Mouse (Mus musculus): ENCODE measurements around the gene Gas6. TPM values are rescaled to one million over a fixed set of nuclear protein-coding genes. Genes with fewer than 3 reads are reported as not detected.

Gene Gas6
- polyA plus RNA-seq, 1 experiment from 2014 or later: 18.7 TPM

DNA sequence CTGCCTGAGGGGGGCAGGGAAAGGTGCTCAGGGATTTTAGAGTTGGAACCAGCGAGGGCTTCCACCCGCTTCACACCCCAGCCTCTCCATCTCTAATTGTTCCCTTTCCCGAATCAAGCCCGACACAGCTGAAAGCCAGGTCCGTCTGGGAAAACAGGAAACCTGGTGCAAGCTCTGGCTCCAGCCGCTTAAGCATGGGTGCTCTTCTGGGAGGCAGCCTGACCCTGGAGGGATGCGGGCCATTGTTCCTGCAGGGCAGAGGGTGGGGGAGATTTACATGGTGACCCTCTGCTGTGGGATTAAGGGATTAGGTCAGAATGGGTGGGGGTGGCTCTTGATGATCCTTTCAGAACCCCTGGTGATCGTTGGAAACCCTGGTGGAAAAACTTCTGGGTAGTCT, 58.2 kb downstream of the Gas6 start:
- 16% methylated on average over 8 of the region's 8 CpGs for WGBS
- no peak for ATAC-seq (ENCODE audit: low FRiP score, low TSS enrichment)
- Histone ChIP-seq H3K36me3 (ENCODE audit: control insufficient read depth, insufficient read depth, low read length) (no peaks in the 10 kb centered on the region), H3K4me3 (ENCODE audit: low read length) (no peak overlapping the region), H3K27ac (ENCODE audit: low read depth, low read length) (no peak overlapping the region), H3K9ac (ENCODE audit: low read depth, low read length) (no peak overlapping the region), H3K4me2 (replicated peaks; ENCODE audit: low read depth, low read length) (no peak overlapping the region), H3K27me3 (ENCODE audit: control insufficient read depth, insufficient read depth, low read length) (peaks cover 29% of the 10 kb centered on the region), H3K4me1 (ENCODE audit: control insufficient read depth, insufficient read depth, low read length) (no peaks in the 10 kb centered on the region), H3K9me3 (ENCODE audit: control insufficient read depth, low read length) (no peaks in the 10 kb centered on the region)

DNA sequence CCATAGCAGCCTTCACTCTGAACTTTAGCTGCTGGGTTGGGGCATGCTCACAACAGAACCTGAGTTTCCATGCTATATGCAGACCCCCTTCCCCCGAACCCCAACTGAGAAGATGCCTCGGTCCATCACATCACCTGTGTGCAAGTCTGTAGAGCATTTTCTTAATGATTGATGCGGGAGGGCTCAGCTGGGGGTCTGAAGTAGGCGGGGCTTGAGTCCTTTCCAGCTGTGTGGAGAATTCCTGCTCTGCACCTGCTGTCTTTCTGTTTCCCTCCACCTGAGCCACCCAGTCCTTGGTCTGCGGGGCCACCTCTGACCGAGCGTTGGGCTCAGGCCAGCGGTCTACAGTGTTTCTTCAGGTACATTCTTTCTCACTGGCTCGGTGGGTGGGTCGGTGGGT, 59.4 kb downstream of the Gas6 start, which contains the start of gene Tmem255b:
Gene Tmem255b (plus strand): TSS at position 301 of the 400 bp plus-strand sequence.
- H3K36me3 ChIP-seq (ENCODE audit: control insufficient read depth, insufficient read depth, low read length): no peaks in the 10 kb centered on the region
- no peaks in the 10 kb centered on the region for H3K4me1 ChIP-seq (ENCODE audit: control insufficient read depth, insufficient read depth, low read length)
- H3K4me3 ChIP-seq (ENCODE audit: low read length): no peak within 1 kb of the TSS
- no peak within 1 kb of the TSS for H3K9ac ChIP-seq (ENCODE audit: low read depth, low read length)
- no peak for ATAC-seq (ENCODE audit: low FRiP score, low TSS enrichment)
- no peak within 1 kb of the TSS for H3K27ac ChIP-seq (ENCODE audit: low read depth, low read length)
- 17% methylated on average over 10 of the region's 10 CpGs for WGBS
- H3K9me3 ChIP-seq (ENCODE audit: control insufficient read depth, low read length): no peaks in the 10 kb centered on the region
- H3K4me2 ChIP-seq (replicated peaks; ENCODE audit: low read depth, low read length): peak within 1 kb of the TSS; percentile 13; the same call in 1 of the 2 replicates
- H3K27me3 ChIP-seq (ENCODE audit: control insufficient read depth, insufficient read depth, low read length): peaks cover 29% of the 10 kb centered on the region

DNA sequence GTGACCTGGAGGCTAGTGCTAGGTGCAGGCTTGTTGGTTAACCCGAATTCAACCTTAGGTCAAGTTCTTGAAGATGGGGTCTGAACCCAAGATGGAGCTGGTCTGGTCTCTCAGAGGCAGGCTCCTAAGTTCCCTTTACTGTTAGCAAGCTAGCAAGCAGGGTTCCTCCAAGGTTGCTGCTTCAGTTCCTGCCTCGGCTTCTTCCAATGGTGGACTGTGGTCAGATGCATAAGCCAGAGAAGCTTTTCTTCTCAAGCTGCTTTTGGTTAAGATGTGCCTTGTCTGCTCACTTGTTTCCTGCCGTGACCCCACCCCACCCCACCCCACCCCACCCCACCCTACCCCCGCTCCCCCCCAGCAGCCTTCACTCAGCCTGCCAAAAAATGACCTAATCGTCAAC, 61.2 kb downstream of the Gas6 start:
- H3K4me3 ChIP-seq (ENCODE audit: low read length): no peak overlapping the region
- ATAC-seq (ENCODE audit: low FRiP score, low TSS enrichment): no peak
- no peaks in the 10 kb centered on the region for H3K4me1 ChIP-seq (ENCODE audit: control insufficient read depth, insufficient read depth, low read length)
- no peak overlapping the region for H3K4me2 ChIP-seq (replicated peaks; ENCODE audit: low read depth, low read length)
- no peak overlapping the region for H3K9ac ChIP-seq (ENCODE audit: low read depth, low read length)
- H3K36me3 ChIP-seq (ENCODE audit: control insufficient read depth, insufficient read depth, low read length): no peaks in the 10 kb centered on the region
- peaks cover 29% of the 10 kb centered on the region for H3K27me3 ChIP-seq (ENCODE audit: control insufficient read depth, insufficient read depth, low read length)
- H3K9me3 ChIP-seq (ENCODE audit: control insufficient read depth, low read length): no peaks in the 10 kb centered on the region
- WGBS: 72% methylated on average over 5 of the region's 5 CpGs
- no peak overlapping the region for H3K27ac ChIP-seq (ENCODE audit: low read depth, low read length)

DNA sequence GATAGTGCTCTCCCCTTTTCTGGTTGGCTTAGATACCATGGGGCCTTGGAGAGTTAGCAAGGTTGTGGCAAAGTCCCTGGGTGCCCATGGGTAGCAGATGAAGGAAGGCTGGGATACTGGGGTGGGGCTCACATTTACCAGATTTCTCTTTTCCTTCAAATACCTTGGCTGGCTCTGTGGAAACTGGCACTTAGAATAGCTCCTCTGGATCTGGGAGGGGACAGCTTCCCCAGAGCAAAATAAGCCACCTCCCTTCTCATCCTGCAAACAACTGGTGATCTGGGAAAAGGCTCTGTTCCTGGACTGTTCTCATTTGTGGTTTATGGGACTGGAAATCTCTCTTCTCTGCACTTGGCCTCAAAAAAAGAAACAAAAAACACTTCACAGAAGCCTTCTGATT, 63.4 kb downstream of the Gas6 start:
- Histone ChIP-seq H3K9ac (ENCODE audit: low read depth, low read length) (no peak overlapping the region), H3K36me3 (ENCODE audit: control insufficient read depth, insufficient read depth, low read length) (no peaks in the 10 kb centered on the region)
- no peak for ATAC-seq (ENCODE audit: low FRiP score, low TSS enrichment)

DNA sequence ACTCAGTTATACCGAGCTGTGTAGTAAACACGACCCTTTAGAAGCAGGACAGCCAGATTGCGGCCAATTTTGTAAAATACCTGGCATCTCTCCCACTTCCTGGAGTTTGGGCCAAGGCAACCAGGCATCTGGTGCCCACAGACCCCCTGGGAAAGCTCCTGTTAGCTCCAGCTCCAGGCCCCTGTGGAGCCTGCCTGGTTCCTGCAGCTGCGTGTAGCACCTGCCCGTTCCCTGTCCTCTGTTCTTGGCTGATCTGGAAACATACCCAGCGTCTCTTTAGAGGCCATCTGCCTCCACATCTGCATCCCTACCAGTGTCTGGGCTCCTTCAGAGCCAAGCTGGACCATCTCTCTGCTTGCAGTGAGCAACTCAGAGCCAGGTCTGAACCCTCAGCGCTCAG, 63.9 kb downstream of the Gas6 start:
- Histone ChIP-seq H3K4me3 (ENCODE audit: low read length) (no peak overlapping the region), H3K36me3 (ENCODE audit: control insufficient read depth, insufficient read depth, low read length) (no peaks in the 10 kb centered on the region), H3K27ac (ENCODE audit: low read depth, low read length) (no peak overlapping the region), H3K4me1 (ENCODE audit: control insufficient read depth, insufficient read depth, low read length) (no peaks in the 10 kb centered on the region), H3K27me3 (ENCODE audit: control insufficient read depth, insufficient read depth, low read length) (peaks cover 12% of the 10 kb centered on the region), H3K9me3 (ENCODE audit: control insufficient read depth, low read length) (no peaks in the 10 kb centered on the region), H3K9ac (ENCODE audit: low read depth, low read length) (no peak overlapping the region), H3K4me2 (replicated peaks; ENCODE audit: low read depth, low read length) (no peak overlapping the region)
- 84% methylated on average over 7 of the region's 7 CpGs for WGBS
- ATAC-seq (ENCODE audit: low FRiP score, low TSS enrichment): no peak

More for the DNA sequence above, 63.4 kb downstream of the Gas6 start:
- no peak overlapping the region for H3K4me2 ChIP-seq (replicated peaks; ENCODE audit: low read depth, low read length)
- no peak overlapping the region for H3K4me3 ChIP-seq (ENCODE audit: low read length)
- no peak overlapping the region for H3K27ac ChIP-seq (ENCODE audit: low read depth, low read length)
- H3K9me3 ChIP-seq (ENCODE audit: control insufficient read depth, low read length): no peaks in the 10 kb centered on the region
- H3K27me3 ChIP-seq (ENCODE audit: control insufficient read depth, insufficient read depth, low read length): peaks cover 17% of the 10 kb centered on the region
- H3K4me1 ChIP-seq (ENCODE audit: control insufficient read depth, insufficient read depth, low read length): no peaks in the 10 kb centered on the region

DNA sequence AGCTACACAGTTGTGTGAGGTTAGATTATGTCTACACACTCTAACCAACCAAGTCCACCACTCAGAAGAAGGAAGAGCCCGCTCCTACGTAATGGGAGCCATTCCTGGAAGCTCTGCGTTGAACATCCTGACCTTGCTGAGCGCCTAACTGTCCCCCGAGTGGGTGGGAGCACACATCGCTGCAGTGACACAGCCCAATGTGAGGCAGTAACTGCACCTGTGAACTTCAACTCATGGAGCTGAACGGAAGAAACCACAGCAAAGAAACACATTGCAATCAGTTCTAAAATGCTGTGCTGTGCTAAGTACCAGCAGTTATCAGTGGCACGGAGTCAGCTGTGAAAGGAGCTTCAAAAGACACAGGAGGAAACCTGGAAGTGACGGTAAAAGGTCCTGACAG, 66.1 kb downstream of the Gas6 start:
- Histone ChIP-seq H3K9me3 (ENCODE audit: control insufficient read depth, low read length) (no peaks in the 10 kb centered on the region), H3K36me3 (ENCODE audit: control insufficient read depth, insufficient read depth, low read length) (no peaks in the 10 kb centered on the region), H3K27me3 (ENCODE audit: control insufficient read depth, insufficient read depth, low read length) (no peaks in the 10 kb centered on the region), H3K4me1 (ENCODE audit: control insufficient read depth, insufficient read depth, low read length) (no peaks in the 10 kb centered on the region), H3K27ac (ENCODE audit: low read depth, low read length) (no peak overlapping the region), H3K4me2 (replicated peaks; ENCODE audit: low read depth, low read length) (no peak overlapping the region), H3K9ac (ENCODE audit: low read depth, low read length) (no peak overlapping the region), H3K4me3 (ENCODE audit: low read length) (no peak overlapping the region)
- no peak for ATAC-seq (ENCODE audit: low FRiP score, low TSS enrichment)
- WGBS: 80% methylated on average over 9 of the region's 9 CpGs

DNA sequence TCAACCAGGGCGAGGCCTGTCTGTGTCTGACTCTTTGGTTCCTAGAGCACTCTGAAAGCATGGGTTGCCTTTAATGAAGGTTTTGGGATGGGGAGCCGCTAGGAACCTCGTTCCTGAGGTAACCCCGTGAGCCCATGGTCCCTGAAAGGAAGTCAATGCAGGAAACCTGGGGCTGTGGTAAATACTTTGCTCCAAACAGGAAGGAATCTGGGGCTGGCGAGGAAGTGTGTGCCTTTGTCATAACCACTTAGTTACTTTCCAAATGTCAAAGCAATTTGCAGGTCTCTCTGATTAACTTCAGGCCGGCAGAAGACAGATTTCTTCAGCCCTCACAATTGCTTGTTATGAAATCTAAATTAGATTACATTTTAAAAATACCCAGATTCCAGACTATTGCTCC, 66.9 kb downstream of the Gas6 start:
- ATAC-seq (ENCODE audit: low FRiP score, low TSS enrichment): no peak
- H3K9ac ChIP-seq (ENCODE audit: low read depth, low read length): no peak overlapping the region
- H3K4me3 ChIP-seq (ENCODE audit: low read length): no peak overlapping the region
- no peaks in the 10 kb centered on the region for H3K27me3 ChIP-seq (ENCODE audit: control insufficient read depth, insufficient read depth, low read length)
- no peak overlapping the region for H3K27ac ChIP-seq (ENCODE audit: low read depth, low read length)
- H3K9me3 ChIP-seq (ENCODE audit: control insufficient read depth, low read length): no peaks in the 10 kb centered on the region
- 73% methylated on average over 6 of the region's 6 CpGs for WGBS
- H3K4me2 ChIP-seq (replicated peaks; ENCODE audit: low read depth, low read length): no peak overlapping the region
- H3K4me1 ChIP-seq (ENCODE audit: control insufficient read depth, insufficient read depth, low read length): no peaks in the 10 kb centered on the region
- H3K36me3 ChIP-seq (ENCODE audit: control insufficient read depth, insufficient read depth, low read length): no peaks in the 10 kb centered on the region

DNA sequence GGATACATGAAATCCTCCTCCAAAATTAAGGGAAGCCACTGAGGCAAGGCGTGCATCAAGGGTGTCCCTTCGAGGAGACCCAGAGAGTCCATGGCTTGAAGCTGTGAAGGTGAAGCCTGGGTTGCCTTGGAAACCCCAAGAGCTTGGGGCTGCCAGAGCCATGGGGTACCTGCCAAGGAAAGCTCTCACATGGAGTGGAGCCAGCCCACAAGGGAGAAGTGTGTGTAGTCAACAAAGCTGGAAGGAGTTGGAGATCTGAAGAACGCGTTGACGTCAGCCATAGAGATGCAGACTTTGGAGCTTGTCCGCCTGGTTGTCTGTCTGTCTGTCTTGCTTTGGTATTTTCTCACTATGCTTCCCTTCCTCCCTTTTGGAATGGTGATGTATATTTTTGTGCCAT, 73.3 kb downstream of the Gas6 start:
- ATAC-seq (ENCODE audit: low FRiP score, low TSS enrichment): no peak
- Histone ChIP-seq H3K27me3 (ENCODE audit: control insufficient read depth, insufficient read depth, low read length) (no peaks in the 10 kb centered on the region), H3K27ac (ENCODE audit: low read depth, low read length) (no peak overlapping the region), H3K4me2 (replicated peaks; ENCODE audit: low read depth, low read length) (no peak overlapping the region), H3K9me3 (ENCODE audit: control insufficient read depth, low read length) (no peaks in the 10 kb centered on the region), H3K4me1 (ENCODE audit: control insufficient read depth, insufficient read depth, low read length) (no peaks in the 10 kb centered on the region), H3K4me3 (ENCODE audit: low read length) (no peak overlapping the region), H3K9ac (ENCODE audit: low read depth, low read length) (no peak overlapping the region), H3K36me3 (ENCODE audit: control insufficient read depth, insufficient read depth, low read length) (no peaks in the 10 kb centered on the region)
- 94% methylated on average over 6 of the region's 6 CpGs for WGBS

DNA sequence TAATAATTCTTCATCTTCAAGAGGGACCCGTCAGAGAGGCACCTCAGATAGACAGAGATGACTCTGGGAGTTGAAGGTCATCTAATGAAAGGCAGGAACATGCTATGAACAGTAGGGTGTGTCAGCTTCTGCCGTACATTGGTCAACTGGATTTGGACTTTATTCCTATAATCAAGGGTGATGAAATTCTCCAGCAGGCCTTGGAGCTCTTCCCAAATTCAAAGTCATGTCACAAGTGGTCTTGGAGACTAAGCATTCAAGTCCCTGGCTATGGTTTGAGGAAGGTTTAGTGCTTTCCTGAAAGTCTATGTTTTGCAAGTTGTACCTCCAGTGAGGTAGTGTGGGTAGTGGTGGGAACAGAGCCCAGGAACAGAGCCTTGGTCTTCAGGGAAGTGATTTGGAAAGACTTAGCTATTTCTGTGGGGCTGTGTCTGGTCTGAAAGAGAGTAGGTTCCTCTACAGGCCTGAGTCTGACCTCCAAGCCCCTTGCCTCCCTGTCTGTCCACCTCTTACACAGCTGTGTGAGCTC, 75.1 kb downstream of the Gas6 start:
- H3K36me3 ChIP-seq (ENCODE audit: control insufficient read depth, insufficient read depth, low read length): no peaks in the 10 kb centered on the region
- no peak overlapping the region for H3K4me3 ChIP-seq (ENCODE audit: low read length)
- no peaks in the 10 kb centered on the region for H3K27me3 ChIP-seq (ENCODE audit: control insufficient read depth, insufficient read depth, low read length)
- no peak for ATAC-seq (ENCODE audit: low FRiP score, low TSS enrichment)
- WGBS: 76% methylated on average over 2 of the region's 2 CpGs
- H3K4me1 ChIP-seq (ENCODE audit: control insufficient read depth, insufficient read depth, low read length): no peaks in the 10 kb centered on the region
- no peak overlapping the region for H3K9ac ChIP-seq (ENCODE audit: low read depth, low read length)
- H3K27ac ChIP-seq (ENCODE audit: low read depth, low read length): no peak overlapping the region
- no peak overlapping the region for H3K4me2 ChIP-seq (replicated peaks; ENCODE audit: low read depth, low read length)
- no peaks in the 10 kb centered on the region for H3K9me3 ChIP-seq (ENCODE audit: control insufficient read depth, low read length)

Data from kidney, embryonic 14.5 days (tissue).